Mouse (Mus musculus): ENCODE measurements at regions not wholly inside any gene's neighbourhood (a gene's known extent, or its start where the extent isn't known, plus 50 kb on each side); places are given as distances from the start of the nearest gene placed in this dataset.

- ATAC-seq (ENCODE audit: low FRiP score, low read depth), result no peak
- TF ChIP-seq POLR2A (IDR thresholded peaks at IDR 0.05; ENCODE audit: borderline replicate concordance, extremely low read depth, insufficient read depth, insufficient read length), result no peak
- 77% methylated on average over 2 of the region's 2 CpGs for whole genome bisulfite sequencing
- Histone ChIP-seq H3K4me3 (replicated peaks; ENCODE audit: low read length) (no peak overlapping the region), H3K4me2 (replicated peaks; ENCODE audit: low read depth, low read length, severe bottlenecking) (no peak overlapping the region), H3K9ac (ENCODE audit: low read depth, low read length, severe bottlenecking) (no peak overlapping the region), H3K4me1 (ENCODE audit: control insufficient read depth, insufficient read depth, low read length) (no peaks in the 10 kb centered on the region), H3K36me3 (ENCODE audit: control insufficient read depth, insufficient read depth, low read length) (no peaks in the 10 kb centered on the region), H3K27me3 (ENCODE audit: control insufficient read depth, insufficient read depth, low read length) (no peaks in the 10 kb centered on the region), H3K9me3 (ENCODE audit: control insufficient read depth, low read length) (no peaks in the 10 kb centered on the region), H3K27ac (replicated peaks; ENCODE audit: low read depth, low read length) (no peak overlapping the region)
- no peak for DNase-seq (ENCODE audit: low spot score)
Observed at GRCm38 (mm10) chr12:59744768-59745167, 525.2 kb upstream of the Fbxo33 start.

- no peak for TF ChIP-seq POLR2A (IDR thresholded peaks at IDR 0.05; ENCODE audit: borderline replicate concordance, extremely low read depth, insufficient read depth, insufficient read length)
- Histone ChIP-seq H3K4me1 (ENCODE audit: control insufficient read depth, insufficient read depth, low read length) (no peaks in the 10 kb centered on the region), H3K9me3 (ENCODE audit: control insufficient read depth, low read length) (no peaks in the 10 kb centered on the region), H3K27ac (replicated peaks; ENCODE audit: low read depth, low read length) (no peak overlapping the region), H3K27me3 (ENCODE audit: control insufficient read depth, insufficient read depth, low read length) (no peaks in the 10 kb centered on the region), H3K4me2 (replicated peaks; ENCODE audit: low read depth, low read length, severe bottlenecking) (no peak overlapping the region), H3K36me3 (ENCODE audit: control insufficient read depth, insufficient read depth, low read length) (no peaks in the 10 kb centered on the region), H3K4me3 (replicated peaks; ENCODE audit: low read length) (no peak overlapping the region), H3K9ac (ENCODE audit: low read depth, low read length, severe bottlenecking) (no peak overlapping the region)
- ATAC-seq (ENCODE audit: low FRiP score, low read depth), result no peak
- 84% methylated on average over 11 of the region's 11 CpGs for WGBS
- no peak for DNase-seq (ENCODE audit: low spot score)
Observed at GRCm38 (mm10) chr12:59743211-59743610, 523.7 kb upstream of the Fbxo33 start.

GRCm38 (mm10) chr12:59724951-59725350 lies 505.4 kb upstream of the Fbxo33 start:
- DNase-seq (ENCODE audit: low spot score) (no peak), ATAC-seq (ENCODE audit: low FRiP score, low read depth) (no peak)
- no peak overlapping the region for H3K9ac ChIP-seq (ENCODE audit: low read depth, low read length, severe bottlenecking)
- H3K27ac ChIP-seq (replicated peaks; ENCODE audit: low read depth, low read length), result no peak overlapping the region
- H3K36me3 ChIP-seq (ENCODE audit: control insufficient read depth, insufficient read depth, low read length), result no peaks in the 10 kb centered on the region
- H3K4me3 ChIP-seq (replicated peaks; ENCODE audit: low read length), result no peak overlapping the region
- no peaks in the 10 kb centered on the region for H3K27me3 ChIP-seq (ENCODE audit: control insufficient read depth, insufficient read depth, low read length)
- H3K4me2 ChIP-seq (replicated peaks; ENCODE audit: low read depth, low read length, severe bottlenecking), result no peak overlapping the region
- no peaks in the 10 kb centered on the region for H3K4me1 ChIP-seq (ENCODE audit: control insufficient read depth, insufficient read depth, low read length)
- no peaks in the 10 kb centered on the region for H3K9me3 ChIP-seq (ENCODE audit: control insufficient read depth, low read length)
- 88% methylated on average over 1 of the region's 1 CpGs for WGBS
- TF ChIP-seq POLR2A (IDR thresholded peaks at IDR 0.05; ENCODE audit: borderline replicate concordance, extremely low read depth, insufficient read depth, insufficient read length), result no peak

- no peaks in the 10 kb centered on the region for H3K4me1 ChIP-seq (ENCODE audit: control insufficient read depth, insufficient read depth, low read length)
- TF ChIP-seq POLR2A (IDR thresholded peaks at IDR 0.05; ENCODE audit: borderline replicate concordance, extremely low read depth, insufficient read depth, insufficient read length), result no peak
- no peak overlapping the region for H3K4me3 ChIP-seq (replicated peaks; ENCODE audit: low read length)
- no peak overlapping the region for H3K4me2 ChIP-seq (replicated peaks; ENCODE audit: low read depth, low read length, severe bottlenecking)
- DNase-seq (ENCODE audit: low spot score) (no peak), ATAC-seq (ENCODE audit: low FRiP score, low read depth) (no peak)
- H3K27me3 ChIP-seq (ENCODE audit: control insufficient read depth, insufficient read depth, low read length), result no peaks in the 10 kb centered on the region
- no peaks in the 10 kb centered on the region for H3K9me3 ChIP-seq (ENCODE audit: control insufficient read depth, low read length)
- no peak overlapping the region for H3K27ac ChIP-seq (replicated peaks; ENCODE audit: low read depth, low read length)
- no peak overlapping the region for H3K9ac ChIP-seq (ENCODE audit: low read depth, low read length, severe bottlenecking)
- H3K36me3 ChIP-seq (ENCODE audit: control insufficient read depth, insufficient read depth, low read length), result no peaks in the 10 kb centered on the region
- WGBS, result 78% methylated on average over 6 of the region's 6 CpGs
Observed at GRCm38 (mm10) chr12:59722471-59723182, 503.1 kb upstream of the Fbxo33 start.

- Histone ChIP-seq H3K9me3 (ENCODE audit: control insufficient read depth, low read length) (no peaks in the 10 kb centered on the region), H3K9ac (ENCODE audit: low read depth, low read length, severe bottlenecking) (no peak overlapping the region), H3K4me3 (replicated peaks; ENCODE audit: low read length) (no peak overlapping the region), H3K27me3 (ENCODE audit: control insufficient read depth, insufficient read depth, low read length) (no peaks in the 10 kb centered on the region), H3K27ac (replicated peaks; ENCODE audit: low read depth, low read length) (no peak overlapping the region), H3K4me2 (replicated peaks; ENCODE audit: low read depth, low read length, severe bottlenecking) (no peak overlapping the region), H3K36me3 (ENCODE audit: control insufficient read depth, insufficient read depth, low read length) (no peaks in the 10 kb centered on the region), H3K4me1 (ENCODE audit: control insufficient read depth, insufficient read depth, low read length) (no peaks in the 10 kb centered on the region)
- no peak for DNase-seq (ENCODE audit: low spot score)
- no peak for TF ChIP-seq POLR2A (IDR thresholded peaks at IDR 0.05; ENCODE audit: borderline replicate concordance, extremely low read depth, insufficient read depth, insufficient read length)
- WGBS, result 87% methylated on average over 3 of the region's 3 CpGs
- ATAC-seq (ENCODE audit: low FRiP score, low read depth), result no peak
Observed at GRCm38 (mm10) chr12:59713216-59713615, 493.7 kb upstream of the Fbxo33 start.
